In genomic region chr17:27036465-27036864, GRCm38 (mm10) we compare ENCODE assay signal across 11 mouse cellular contexts. TPM values are rescaled to one million over a fixed set of nuclear protein-coding genes. Genes with fewer than 3 reads are reported as not detected.
DNase-seq lines count a peak whose midpoint lies in the region; ATAC-seq lines count a peak whose summit lies in the region.
"Had no signal": no experiment of that assay in that cellular context is flagged by ENCODE, and none has a peak within 500 bp of the region (broad histone marks: within the 10 kb centered on the region; RNA-seq: fewer than 3 reads in every experiment).

No protein-coding gene starts in this region.

- no peak overlapping the region for H3K9ac ChIP-seq in hindbrain, embryonic 12.5 days
- no peak overlapping the region for H3K9ac ChIP-seq in hindbrain, embryonic 16.5 days (ENCODE audit: low read depth, low read length)
- peak overlapping the region; percentile 21; the same call in 1 of the 2 replicates for H3K9ac ChIP-seq in embryonic facial prominence, embryonic 13.5 days
- H3K9ac ChIP-seq: forebrain, embryonic 13.5 days had no signal

- no peak for ATAC-seq in hindbrain, embryonic 12.5 days (ENCODE audit: low FRiP score)
- no peak for ATAC-seq in hindbrain, embryonic 16.5 days
- no peak for ATAC-seq in embryonic facial prominence, embryonic 13.5 days (ENCODE audit: insufficient number of reproducible peaks, insufficient read depth, low FRiP score, low TSS enrichment, low read depth)
- ATAC-seq: forebrain, embryonic 13.5 days had no signal

- no peaks in the 10 kb centered on the region for H3K9me3 ChIP-seq in hindbrain, embryonic 12.5 days (replicated peaks)
- no peaks in the 10 kb centered on the region for H3K9me3 ChIP-seq in hindbrain, embryonic 16.5 days (ENCODE audit: control insufficient read depth, low read length)
- no peaks in the 10 kb centered on the region for H3K9me3 ChIP-seq in embryonic facial prominence, embryonic 13.5 days
- H3K9me3 ChIP-seq: forebrain, embryonic 13.5 days had no signal

- peak overlapping the region; percentile 4; the same call in 1 of the 2 replicates for H3K27ac ChIP-seq in hindbrain, embryonic 12.5 days
- H3K27ac ChIP-seq in hindbrain, embryonic 16.5 days (ENCODE audit: low read depth, low read length), result no peak overlapping the region
- peak overlapping the region; percentile 19 for H3K27ac ChIP-seq in brown adipose tissue, adult 24 weeks (replicated peaks; ENCODE audit: low read depth, low read length)
- H3K27ac ChIP-seq in embryonic facial prominence, embryonic 13.5 days, result peak overlapping the region; percentile 44; the same call in 1 of the 2 replicates
- H3K27ac ChIP-seq: forebrain, embryonic 13.5 days had no signal

- peaks cover 10% of the 10 kb centered on the region; the same call in 1 of the 2 replicates for H3K27me3 ChIP-seq in hindbrain, embryonic 12.5 days
- H3K27me3 ChIP-seq in hindbrain, embryonic 16.5 days (replicated peaks; ENCODE audit: control insufficient read depth, insufficient read depth, low read length), result peaks cover 2% of the 10 kb centered on the region; the same call in 1 of the 2 replicates
- no peaks in the 10 kb centered on the region for H3K27me3 ChIP-seq in embryonic facial prominence, embryonic 13.5 days
- H3K27me3 ChIP-seq: forebrain, embryonic 13.5 days had no signal

- H3K4me2 ChIP-seq in hindbrain, embryonic 12.5 days (replicated peaks), result no peak overlapping the region
- no peak overlapping the region for H3K4me2 ChIP-seq in hindbrain, embryonic 16.5 days (ENCODE audit: low read length)
- H3K4me2 ChIP-seq in embryonic facial prominence, embryonic 13.5 days, result no peak overlapping the region
- H3K4me2 ChIP-seq: forebrain, embryonic 13.5 days had no signal

- 75% methylated on average over 7 of the region's 7 CpGs for WGBS in hindbrain, embryonic 12.5 days
- WGBS in hindbrain, embryonic 16.5 days, result 77% methylated on average over 7 of the region's 7 CpGs
- 68% methylated on average over 7 of the region's 7 CpGs for WGBS in embryonic facial prominence, embryonic 13.5 days

- H3K4me3 ChIP-seq in hindbrain, embryonic 12.5 days, result no peak overlapping the region
- H3K4me3 ChIP-seq in hindbrain, embryonic 16.5 days (ENCODE audit: low read length), result no peak overlapping the region
- no peak overlapping the region for H3K4me3 ChIP-seq in brown adipose tissue, adult 24 weeks (ENCODE audit: insufficient read depth, low read depth, low read length)
- no peak overlapping the region for H3K4me3 ChIP-seq in embryonic facial prominence, embryonic 13.5 days
- H3K4me3 ChIP-seq: forebrain, embryonic 13.5 days had no signal

- H3K4me1 ChIP-seq in hindbrain, embryonic 12.5 days, result peaks cover 45% of the 10 kb centered on the region
- peaks cover 10% of the 10 kb centered on the region for H3K4me1 ChIP-seq in hindbrain, embryonic 16.5 days (ENCODE audit: control insufficient read depth, insufficient read depth, low read depth, low read length)
- no peaks in the 10 kb centered on the region for H3K4me1 ChIP-seq in brown adipose tissue, adult 24 weeks (ENCODE audit: control insufficient read depth, insufficient read depth, insufficient read length, low read length)
- peaks cover 48% of the 10 kb centered on the region for H3K4me1 ChIP-seq in embryonic facial prominence, embryonic 13.5 days

- peak; percentile 64 for DNase-seq in lung, postnatal 10 days
- DNase-seq in right cerebral cortex, adult 2 months (ENCODE audit: low spot score in 2 of 2), result no peak
- DNase-seq in urinary bladder, postnatal 10 days (ENCODE audit: low spot score), result no peak
- DNase-seq: cerebellum, adult 2 months; gastrocnemius, postnatal 14 days; midbrain, embryonic 14.5 days had no signal

- no peaks in the 10 kb centered on the region for H3K36me3 ChIP-seq in hindbrain, embryonic 12.5 days
- H3K36me3 ChIP-seq in hindbrain, embryonic 16.5 days (ENCODE audit: control insufficient read depth, insufficient read depth, low read length), result no peaks in the 10 kb centered on the region
- H3K36me3 ChIP-seq in embryonic facial prominence, embryonic 13.5 days, result no peaks in the 10 kb centered on the region

RNA-seq across cellular contexts. Expression of gene Bak1, which starts 7.7 kb away (rescaled TPM):
- polyA plus RNA-seq in hindbrain, embryonic 12.5 days (2016; fragmentation: Nextera tagmentation; extraction: Ambion mirVana), result 3.3 and 3.5 TPM in 2 replicates
- 4.0 and 4.1 TPM in 2 replicates for polyA plus RNA-seq in hindbrain, embryonic 16.5 days (2015; fragmentation: Nextera tagmentation; extraction: Ambion mirVana)
- 29.3 and 35.0 TPM in 2 replicates for polyA plus RNA-seq in brown adipose tissue, adult 24 weeks (2012; ENCODE audit: insufficient read depth, insufficient read length, missing spikeins)
- 4.6 and 5.7 TPM in 2 replicates for polyA plus RNA-seq in embryonic facial prominence, embryonic 13.5 days (2015; fragmentation: Nextera tagmentation; extraction: Ambion mirVana)

RNA-seq across cellular contexts. Expression of gene Itpr3, which starts 20.6 kb away (rescaled TPM):
- 2.5 and 2.8 TPM in 2 replicates for polyA plus RNA-seq in hindbrain, embryonic 12.5 days (2016; fragmentation: Nextera tagmentation; extraction: Ambion mirVana)
- 0.84 and 0.94 TPM in 2 replicates for polyA plus RNA-seq in hindbrain, embryonic 16.5 days (2015; fragmentation: Nextera tagmentation; extraction: Ambion mirVana)
- polyA plus RNA-seq in brown adipose tissue, adult 24 weeks (2012; ENCODE audit: insufficient read depth, insufficient read length, missing spikeins), result 1.2 and 1.3 TPM in 2 replicates
- polyA plus RNA-seq in embryonic facial prominence, embryonic 13.5 days (2015; fragmentation: Nextera tagmentation; extraction: Ambion mirVana), result 3.8 and 4.0 TPM in 2 replicates
